Mouse (Mus musculus): ENCODE results near the gene Pfn1. TPM values are rescaled to one million over a fixed set of nuclear protein-coding genes. Genes with fewer than 3 reads are reported as not detected.

The Pfn1 gene
- 100 to 1,000 TPM; 326 to 379 TPM for total RNA-seq (2021)
- long read RNA-seq, experiment 1, transcript Pfn1-201 (3 exons, 861 nt) = major isoform, 421 of 446 reads
- long read RNA-seq, experiment 1, partial matches to known transcripts = 3 of 446 reads
- long read RNA-seq, experiment 1, other reads (novel, unspliced or antisense) = 20 of 446 reads
- long read RNA-seq, experiment 2, transcript Pfn1-201 (3 exons, 861 nt) = major isoform, 274 of 287 reads
- long read RNA-seq, experiment 2, partial matches to known transcripts = 2 of 287 reads
- long read RNA-seq, experiment 2, other reads (novel, unspliced or antisense) = 9 of 287 reads

DNA sequence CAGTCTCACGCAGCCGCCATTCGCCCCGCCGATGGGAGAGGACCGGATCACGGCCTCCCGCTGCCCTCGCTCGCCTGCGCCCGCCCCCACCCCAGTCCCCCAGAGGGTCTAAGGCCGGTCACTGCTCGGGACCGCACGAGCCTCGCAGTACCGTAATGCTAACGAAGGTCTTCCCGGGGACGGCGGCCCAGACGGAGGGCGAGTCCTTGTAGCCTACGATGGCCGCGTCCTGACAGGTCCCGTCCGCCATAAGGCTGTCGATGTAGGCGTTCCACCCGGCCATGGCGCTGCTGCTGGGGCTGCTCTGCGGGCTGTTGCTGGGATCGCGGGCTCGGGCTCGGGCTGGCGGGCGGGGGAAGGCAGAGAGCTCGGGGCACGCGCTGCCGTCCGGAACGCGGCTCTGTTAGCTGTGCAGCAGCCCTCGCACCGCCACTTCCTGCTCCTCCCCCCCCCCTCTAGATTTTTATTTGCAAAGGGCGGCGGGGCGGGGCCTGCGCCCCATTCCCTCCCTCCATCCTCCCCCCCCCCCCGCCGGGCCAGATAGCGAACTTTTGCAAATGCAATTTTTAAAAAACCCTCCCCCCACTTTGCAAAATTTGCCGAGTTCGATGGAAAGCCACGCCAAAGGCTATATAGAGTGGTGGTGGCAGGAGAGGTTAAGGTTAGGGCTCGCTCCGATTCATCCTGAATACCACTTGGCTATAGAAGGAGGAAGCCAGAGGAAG lies at the start of gene Pfn1:
Gene Pfn1 (minus strand): TSS at position 447 of the 725 bp plus-strand sequence.
- peak; percentile 78 to 83 for DNase-seq
- intact Hi-C loops (cut with DNase I) = loop anchor here (2.0 to 10.0 kb wide), 2 partner anchors 32 to 660 kb away; partner anchors contain the start of genes Gabarap and Phf23

DNA sequence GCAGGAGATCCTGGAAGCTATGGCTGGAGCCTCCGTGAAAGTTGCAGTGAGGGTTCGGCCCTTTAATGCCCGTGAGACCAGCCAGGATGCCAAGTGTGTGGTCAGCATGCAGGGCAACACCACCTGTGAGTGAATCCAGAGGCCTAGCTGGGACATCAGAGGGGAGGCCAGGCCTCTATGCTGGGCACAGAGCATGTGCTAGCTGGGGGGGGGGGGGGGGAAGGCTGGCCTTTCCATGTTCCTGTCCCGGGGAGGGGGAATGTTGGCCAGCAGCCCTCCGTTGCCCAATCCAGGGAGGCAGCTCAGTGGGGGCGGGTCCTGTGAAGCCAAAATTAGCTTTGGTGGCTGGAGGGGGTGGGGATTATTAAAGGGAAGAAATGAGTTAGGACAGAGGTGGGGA lies 48.3 kb upstream of the Pfn1 start:
- intact Hi-C loops (cut with DNase I) = loop anchor here (5.0 kb wide), 1 partner anchor 50 kb away; no protein-coding TSS in a partner anchor
- peak; percentile 75 to 79 for DNase-seq

DNA sequence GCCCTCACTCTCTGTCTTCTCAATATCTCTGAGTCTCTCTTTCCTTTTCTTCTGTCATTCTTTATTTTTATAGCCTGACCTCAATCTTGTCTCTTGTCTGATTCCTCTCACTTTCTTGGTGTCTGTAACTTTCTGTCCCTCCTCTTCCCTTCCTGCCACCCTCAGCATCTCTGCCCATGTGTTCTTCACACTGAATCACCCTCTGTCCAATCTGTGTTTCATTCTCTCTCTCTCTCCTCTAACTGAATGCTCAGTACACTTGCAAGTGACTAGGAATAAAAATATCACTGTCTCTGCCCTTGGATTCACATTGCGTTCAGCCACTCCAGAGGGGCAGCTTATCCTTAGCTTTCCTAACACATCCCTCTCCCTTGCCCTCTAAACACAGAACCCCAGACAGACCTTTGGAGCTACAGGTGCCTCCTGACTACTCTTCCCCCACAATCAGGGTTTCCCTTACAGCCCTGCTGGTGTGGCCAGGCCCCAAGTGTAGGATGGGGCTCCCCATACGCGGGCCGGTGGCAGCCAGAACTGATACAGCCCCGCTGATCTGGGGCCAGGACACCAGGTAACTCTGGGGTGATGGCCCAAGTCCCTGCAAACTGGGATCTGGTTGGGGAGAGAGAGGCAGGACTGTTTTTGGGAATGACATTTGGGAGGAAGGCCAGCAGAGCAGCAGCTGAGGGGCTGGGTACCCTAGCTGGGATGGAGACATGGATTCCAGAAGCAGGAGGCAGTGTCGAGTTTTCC lies 47.7 kb upstream of the Pfn1 start:
- intact Hi-C loops (cut with DNase I) = loop anchor here (5.0 kb wide), 1 partner anchor 50 kb away; no protein-coding TSS in a partner anchor
- no peak for DNase-seq

DNA sequence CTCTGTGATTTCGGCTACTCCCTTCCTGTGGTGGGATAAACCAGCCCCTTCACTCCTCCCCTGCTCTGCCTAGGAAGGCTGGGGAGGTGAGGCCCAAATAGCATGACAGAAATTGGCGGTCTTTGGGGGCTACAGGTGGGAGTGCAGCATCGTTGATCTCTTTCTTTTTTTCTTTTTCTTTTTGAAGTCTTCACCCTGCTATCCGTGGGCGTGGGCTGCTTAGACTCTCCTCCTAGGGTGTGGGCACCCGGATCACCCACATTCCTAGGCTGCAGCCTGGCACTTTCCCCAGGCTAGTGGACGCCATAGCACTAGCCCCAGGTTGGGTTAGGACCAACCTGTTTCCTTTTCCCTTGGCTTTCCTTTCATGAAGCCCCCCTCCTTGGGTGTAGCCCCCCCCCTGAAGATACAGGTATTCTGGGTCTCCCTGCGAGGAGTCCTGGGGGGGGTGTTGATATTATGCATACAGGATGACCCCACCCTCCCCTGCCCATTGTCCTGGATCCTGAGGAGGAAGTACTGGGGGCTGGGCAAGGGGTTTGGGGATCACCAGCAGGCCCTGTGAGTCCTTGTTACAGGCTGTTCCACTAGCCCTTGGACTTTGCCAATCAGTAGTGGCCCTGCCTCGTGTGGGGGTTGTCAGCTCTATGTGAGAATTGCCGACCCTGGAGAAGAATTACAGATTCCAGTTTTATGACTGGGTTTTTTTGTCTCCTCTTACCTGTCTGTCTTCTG lies 46.9 kb upstream of the Pfn1 start:
- intact Hi-C loops (cut with DNase I) = loop anchor here (5.0 kb wide), 1 partner anchor 51 kb away; no protein-coding TSS in a partner anchor
- DNase-seq = no peak

DNA sequence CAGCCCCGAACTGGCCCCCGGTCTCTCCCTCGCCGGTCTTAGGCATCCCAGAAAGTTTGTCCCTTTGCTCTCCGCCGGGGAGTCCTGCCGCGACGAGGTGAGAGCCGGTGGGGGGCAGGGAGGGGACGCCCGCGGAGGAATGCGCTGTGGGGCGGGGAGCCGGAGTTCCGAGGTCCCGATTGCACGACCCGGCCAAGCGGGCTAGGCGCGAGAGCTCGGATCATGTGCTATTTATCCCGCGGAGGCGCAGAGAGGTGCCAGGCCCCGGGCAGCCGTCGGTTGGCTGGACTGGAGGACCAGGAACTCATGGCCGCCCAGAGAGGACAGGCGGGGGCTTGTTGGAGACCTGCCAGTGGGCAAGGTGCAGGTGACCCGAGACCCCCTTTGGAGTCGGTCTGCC lies 46.2 kb upstream of the Pfn1 start:
- intact Hi-C loops (cut with DNase I) = loop anchor here (5.0 kb wide), 1 partner anchor 52 kb away; no protein-coding TSS in a partner anchor
- peak; percentile 83 to 86 for DNase-seq

DNA sequence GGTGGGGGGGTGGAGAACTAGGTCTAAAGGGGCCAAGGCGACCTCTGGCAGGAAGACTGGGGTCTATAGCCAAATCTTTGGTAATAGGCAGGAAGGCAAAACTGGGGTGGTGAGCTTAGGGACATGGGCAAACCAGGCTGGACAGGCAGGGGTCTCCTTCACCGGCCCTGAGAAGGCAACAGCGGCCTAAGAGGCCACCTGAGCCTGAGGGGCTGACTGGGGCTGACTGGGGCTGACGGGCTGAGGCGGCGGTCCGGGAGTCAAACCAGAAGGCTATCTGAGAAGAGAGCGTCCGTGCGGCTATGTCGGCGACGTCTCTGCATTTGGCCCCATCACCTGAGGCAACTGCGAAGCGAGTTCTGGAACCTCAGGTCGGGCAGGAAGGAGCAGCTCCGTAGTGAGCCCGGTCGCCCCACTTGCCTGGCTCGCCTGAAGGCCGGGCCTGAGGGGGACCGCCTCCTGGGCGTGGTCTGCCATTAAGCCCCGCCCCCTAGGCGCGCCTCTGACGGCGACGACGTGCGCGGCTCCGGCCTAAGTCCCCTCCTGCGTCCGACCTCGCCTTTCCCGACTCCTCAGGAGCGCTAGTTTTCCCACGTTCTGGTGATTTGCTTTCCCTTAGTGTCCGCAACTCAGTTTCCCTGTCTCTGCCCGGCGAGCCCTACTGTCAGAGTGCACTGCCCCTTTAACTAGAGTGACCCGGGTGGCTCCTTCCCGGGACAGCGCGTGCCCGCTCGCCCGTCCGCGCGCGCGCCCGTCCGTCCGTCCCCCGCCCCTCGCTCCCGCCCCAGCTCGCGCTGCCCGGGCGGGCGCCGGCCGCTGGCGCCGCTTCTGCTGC lies 45.5 kb upstream of the Pfn1 start, which contains the start of the genes Inca1 and Kif1c:
Gene Inca1 (minus strand): TSS at position 434 of the 835 bp plus-strand sequence.
Gene Kif1c (plus strand): TSS at position 827 of the 835 bp plus-strand sequence.
- DNase-seq = peak; percentile 97 to 99
- intact Hi-C loops (cut with DNase I) = loop anchor here (5.0 kb wide), 1 partner anchor 52 kb away; no protein-coding TSS in a partner anchor

DNA sequence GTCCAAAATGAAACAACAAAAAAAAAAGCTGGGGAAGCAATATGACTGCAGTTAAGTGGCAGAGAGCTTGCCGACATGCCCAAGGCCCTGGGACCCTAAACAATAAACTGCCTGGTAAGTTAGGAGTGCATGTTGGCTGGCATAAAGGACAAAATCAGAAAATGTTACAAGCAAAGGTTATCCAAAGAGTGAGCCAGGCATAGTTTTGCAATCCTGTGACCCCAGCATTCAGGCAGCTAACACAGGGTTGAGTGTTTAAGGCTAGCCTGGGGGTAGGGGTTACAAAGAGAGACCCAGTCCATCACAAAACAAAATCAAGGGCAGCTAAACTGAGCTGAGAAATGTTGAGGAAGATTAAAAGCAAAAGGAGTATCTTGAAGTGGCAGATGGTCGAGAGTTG lies 44.6 kb upstream of the Pfn1 start:
- intact Hi-C loops (cut with DNase I) = no loop called here
- DNase-seq = no peak

DNA sequence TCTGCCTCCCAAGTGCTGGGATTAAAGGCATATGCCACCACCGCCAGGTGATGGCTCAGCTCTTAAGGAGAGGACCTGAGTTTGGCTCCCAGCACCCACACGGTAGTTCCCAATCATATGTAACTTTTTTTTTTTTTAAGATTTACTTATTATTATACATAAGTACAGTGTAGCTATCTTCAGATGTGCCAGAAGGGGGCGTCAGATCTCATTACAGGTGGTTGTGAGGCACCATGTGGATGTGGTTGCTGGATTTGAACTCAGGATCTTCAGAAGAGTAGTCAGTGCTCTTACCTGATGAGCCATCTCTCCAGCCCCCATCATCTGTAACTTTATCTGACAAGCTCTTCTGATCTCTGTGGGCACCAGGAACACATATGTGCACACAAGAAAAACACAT lies 42.9 kb upstream of the Pfn1 start:
- intact Hi-C loops (cut with DNase I) = no loop called here
- no peak for DNase-seq

DNA sequence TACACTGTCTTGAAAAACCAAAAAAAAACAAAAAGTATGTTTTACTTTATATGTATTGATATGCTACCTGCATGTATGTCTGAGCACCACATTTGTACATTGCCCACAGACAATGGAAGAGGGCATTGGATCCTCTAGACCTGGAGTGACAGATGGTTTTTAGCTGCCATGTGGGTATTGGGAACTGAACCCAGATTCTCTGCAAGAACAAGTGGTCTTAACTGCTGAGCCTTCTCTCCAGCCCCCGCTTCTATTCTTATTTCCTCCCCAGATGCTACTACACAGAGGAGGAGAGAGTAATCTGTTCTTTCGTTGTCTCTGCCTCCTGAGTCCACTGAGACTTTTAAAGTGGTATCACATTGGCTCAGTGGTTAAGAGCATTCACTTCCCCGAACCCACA lies 39.1 kb upstream of the Pfn1 start:
- intact Hi-C loops (cut with DNase I) = no loop called here
- DNase-seq = no peak

DNA sequence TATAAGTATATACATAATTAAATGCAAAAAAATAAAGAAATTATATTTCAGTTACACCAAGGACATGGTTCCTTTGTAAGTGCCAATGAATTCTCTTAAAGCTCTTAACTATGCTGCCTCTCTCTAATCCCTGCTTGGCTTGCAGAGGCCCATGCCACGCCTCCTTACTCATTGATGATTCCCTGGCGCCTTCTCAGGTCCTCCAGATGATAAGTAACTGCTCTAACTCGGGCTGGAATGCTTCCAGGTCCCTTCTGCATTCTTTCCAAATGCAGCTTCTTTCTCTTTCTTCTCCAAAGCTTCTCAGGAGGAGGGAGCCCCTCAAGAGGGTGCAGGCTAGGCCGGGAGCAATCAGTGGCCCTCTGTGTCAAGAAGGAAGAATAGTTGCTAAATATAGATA lies 35.1 kb upstream of the Pfn1 start:
- intact Hi-C loops (cut with DNase I) = loop anchor here (5.0 kb wide), 1 partner anchor 68 kb away; no protein-coding TSS in a partner anchor
- no peak for DNase-seq

DNA sequence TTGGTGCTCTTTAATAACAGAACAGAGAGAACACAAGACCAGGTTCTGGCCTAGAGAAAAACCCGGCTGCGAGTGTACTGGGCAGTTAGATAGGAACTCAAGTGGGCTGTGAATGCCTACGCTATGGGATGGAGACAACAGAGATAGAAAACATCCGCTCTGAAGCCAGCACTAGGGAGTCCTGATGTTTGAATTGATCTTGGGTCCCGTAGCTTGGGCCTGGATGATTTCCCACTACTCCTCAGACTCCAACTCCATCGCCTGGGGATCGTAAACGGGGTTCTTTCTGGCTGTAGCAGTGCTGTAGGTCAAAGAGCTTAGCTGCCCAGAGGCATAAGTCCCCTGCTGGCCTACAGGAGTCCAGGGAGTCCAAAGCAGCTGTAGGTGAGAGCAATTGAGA lies 33.9 kb upstream of the Pfn1 start:
- intact Hi-C loops (cut with DNase I) = loop anchor here (5.0 kb wide), 1 partner anchor 69 kb away; no protein-coding TSS in a partner anchor
- DNase-seq = no peak

DNA sequence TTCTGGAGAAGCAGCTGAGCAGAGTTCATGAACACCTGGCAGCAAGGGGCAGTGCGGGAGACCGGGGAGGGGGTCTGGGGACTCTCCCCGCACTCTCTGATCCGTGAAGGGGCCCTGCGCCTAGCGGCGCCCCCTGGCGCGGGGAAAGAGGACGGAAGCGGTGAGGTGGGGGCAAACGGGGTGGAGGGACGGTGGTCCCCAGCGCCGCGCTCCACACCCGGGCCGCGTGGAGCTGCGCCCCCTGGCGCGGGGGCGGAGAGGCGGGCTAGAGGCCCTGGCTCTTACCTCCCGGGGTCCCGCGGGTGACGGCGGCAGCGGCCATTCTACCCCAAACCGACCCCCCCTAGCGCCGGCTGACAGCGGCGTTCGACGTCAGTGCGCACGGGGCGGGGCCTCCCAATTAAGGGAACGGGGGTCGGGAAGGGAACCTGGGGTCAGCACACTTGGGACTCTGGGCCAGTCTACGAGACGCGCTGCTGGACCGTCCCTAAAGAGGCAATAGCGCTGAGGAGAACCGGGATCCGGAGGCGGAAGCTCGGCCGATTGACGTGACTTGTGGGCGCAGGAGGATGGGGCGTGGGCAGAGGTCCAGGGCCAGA lies 33.3 kb upstream of the Pfn1 start, which contains the start of gene Camta2:
Gene Camta2 (minus strand): TSS at position 505 of the 599 bp plus-strand sequence.
- DNase-seq = peak; percentile 93 to 94
- intact Hi-C loops (cut with DNase I) = loop anchor here (2.0 to 5.0 kb wide), 2 partner anchors 33 to 70 kb away; partner anchors contain the start of gene Pfn1

DNA sequence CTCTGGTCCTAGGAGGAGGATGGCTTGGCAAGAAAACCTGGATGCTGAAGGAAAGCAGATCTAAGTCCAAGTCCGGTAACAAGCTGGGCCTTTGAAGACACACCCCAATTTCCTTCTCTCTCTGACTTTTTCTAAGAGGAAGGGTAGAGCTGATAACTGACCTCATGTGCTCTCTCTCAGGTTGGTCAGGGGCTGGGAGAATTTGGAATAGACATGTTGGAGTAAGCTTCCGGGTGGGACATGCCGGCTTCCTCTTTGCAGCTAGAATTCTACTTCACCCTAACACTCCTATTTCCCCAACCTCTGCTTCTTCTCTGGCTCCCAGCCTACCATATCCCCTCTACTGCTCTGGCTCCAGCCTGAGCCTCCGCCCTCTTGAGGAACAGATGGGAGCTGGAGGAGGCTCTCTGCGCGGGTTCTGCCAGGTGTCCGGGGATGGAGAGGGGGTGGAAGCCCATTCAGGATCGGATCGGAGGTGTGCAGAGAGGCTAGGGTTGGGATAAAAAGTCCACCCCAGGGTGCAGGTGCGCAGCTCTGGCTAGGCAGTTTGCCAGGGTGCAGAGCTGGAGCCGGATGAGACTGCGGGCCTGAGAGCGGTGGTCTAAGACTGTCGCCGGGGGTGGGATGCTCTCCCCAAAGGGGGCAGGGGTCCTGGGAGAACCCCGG lies 32.6 kb upstream of the Pfn1 start:
- DNase-seq = peak in 1 of 2 experiments; percentile 45
- intact Hi-C loops (cut with DNase I) = loop anchor here (2.0 to 5.0 kb wide), 2 partner anchors 32 to 70 kb away; partner anchors contain the start of gene Pfn1

DNA sequence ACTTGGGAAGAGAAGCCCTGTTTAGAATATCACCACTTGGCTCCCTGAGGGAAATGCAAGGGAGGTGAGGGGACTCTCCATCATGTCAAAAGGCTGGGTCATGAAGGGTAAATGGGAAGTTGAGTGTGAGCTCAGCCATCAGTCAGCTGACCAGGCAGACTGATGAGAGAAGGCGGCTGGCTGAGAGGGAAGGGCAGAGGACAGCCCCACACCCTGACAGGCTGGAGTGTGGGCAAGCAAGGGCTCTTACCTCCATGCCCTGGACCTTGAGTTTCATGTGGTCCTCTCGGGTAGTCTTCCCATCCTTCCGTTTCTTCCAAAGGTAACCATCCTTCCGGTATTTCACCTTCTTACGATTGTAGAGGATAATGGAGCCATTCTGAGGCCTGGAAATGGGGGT lies 29.2 kb upstream of the Pfn1 start:
- intact Hi-C loops (cut with DNase I) = no loop called here

DNA sequence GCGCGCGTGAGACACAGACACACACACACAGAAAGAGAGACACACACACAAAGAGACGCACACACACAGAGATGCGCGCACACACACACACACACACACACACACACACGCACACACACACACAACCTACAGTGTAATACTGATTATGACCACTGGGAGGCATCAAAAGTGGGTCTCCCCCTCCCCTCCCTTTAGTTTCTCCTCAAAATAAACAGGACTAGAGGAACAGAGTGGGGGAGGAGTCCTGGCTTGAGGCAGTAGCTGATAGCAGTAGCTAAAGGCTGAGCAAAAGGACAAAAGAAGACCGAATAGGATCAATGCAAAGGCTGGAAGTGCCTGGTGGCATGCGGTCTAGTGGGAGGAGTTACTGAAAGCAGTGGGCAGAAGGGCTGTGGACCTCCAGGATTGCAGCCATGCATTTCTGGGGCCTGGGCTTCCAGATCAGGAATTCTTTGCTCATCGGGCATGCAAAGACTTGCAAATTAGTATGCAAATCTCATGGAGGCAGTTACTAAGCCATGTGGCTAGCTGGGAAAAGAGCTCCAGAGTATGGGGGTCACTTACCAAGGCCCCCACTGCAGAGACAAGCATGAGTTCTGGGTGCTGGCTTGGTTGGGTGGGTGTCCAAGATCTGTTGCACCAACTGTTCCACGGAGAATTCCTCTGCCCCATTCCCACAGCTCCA lies 27.6 kb upstream of the Pfn1 start:
- intact Hi-C loops (cut with DNase I) = no loop called here
- peak in 1 of 2 experiments; percentile 51 for DNase-seq

More for the DNA sequence above, 29.2 kb upstream of the Pfn1 start:
- no peak for DNase-seq

DNA sequence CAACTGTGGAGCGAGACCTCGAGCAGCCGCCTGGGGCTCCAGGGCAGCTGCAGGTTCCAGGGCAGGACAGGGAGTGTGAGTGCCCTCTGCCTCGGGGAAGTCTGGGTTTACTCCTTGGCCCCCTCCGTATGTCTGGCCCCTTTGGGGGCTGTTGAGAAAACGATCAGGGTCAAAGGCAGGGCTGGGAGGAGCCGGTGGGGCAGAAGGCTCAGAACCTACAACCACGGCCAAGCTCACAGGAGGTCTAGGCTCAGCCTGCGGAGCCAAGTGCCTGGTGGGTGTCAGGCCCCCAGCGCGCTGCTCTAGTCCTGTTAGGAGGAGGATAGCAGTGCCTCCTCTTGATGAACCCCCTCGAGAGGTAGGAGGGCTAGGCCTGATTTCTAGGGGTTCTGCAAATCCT lies 26.7 kb upstream of the Pfn1 start:
- intact Hi-C loops (cut with DNase I) = no loop called here

DNA sequence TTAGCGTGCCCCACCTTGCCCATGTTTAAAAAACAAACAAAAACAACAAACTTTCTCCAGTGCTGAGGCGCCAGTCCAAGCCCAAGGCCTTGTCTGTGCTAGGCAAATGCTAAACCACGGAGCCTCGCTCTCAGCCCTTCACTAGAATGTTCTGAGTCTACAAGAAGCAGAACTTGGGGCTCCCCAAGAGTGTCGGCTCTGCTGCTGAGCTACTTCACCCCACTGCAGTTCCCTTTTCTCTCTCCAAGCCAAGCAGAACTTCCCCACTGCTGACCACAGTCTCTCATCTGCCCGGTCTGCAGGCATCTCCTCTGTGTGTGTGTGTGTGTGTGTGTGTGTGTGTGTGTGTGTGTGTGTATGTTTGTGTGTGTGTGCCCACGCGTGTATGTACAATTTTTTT lies 25.4 kb upstream of the Pfn1 start:
- intact Hi-C loops (cut with DNase I) = no loop called here
- DNase-seq = no peak

More for the DNA sequence above, 26.7 kb upstream of the Pfn1 start:
- DNase-seq = no peak
